Mouse (Mus musculus) adrenal gland, postnatal 10 days (tissue): ENCODE measurements around the gene Zfp276. TPM values are rescaled to one million over a fixed set of nuclear protein-coding genes. Genes with fewer than 3 reads are reported as not detected.

Experiments
- DNase-seq: peaks from one replicate; pipeline ENCODE4 v3.0.0; 2021; ENCODE audit warnings: mixed read lengths
- total RNA-seq, 2 experiments: library from RNA; stranded (reverse); gene quantifications; 2 replicates each; pipeline ENCODE4 v1.2.3; 2021

Zfp276 gene
- total RNA-seq, 2 experiments from 2014 or later = 17.0 to 21.3 TPM

- no peak for DNase-seq
Observed at GRCm38 (mm10) chr8:123290679-123291078, 36.7 kb downstream of the Zfp276 start.

- no peak for DNase-seq
Observed at GRCm38 (mm10) chr8:123291716-123292115, 37.7 kb downstream of the Zfp276 start.

- no peak for DNase-seq
Observed at GRCm38 (mm10) chr8:123292281-123292680, 38.3 kb downstream of the Zfp276 start.

- DNase-seq = no peak
Observed at GRCm38 (mm10) chr8:123292785-123293184, 38.8 kb downstream of the Zfp276 start.

GRCm38 (mm10) chr8:123298301-123298700 is 44.3 kb downstream of the Zfp276 start:
- no peak for DNase-seq

GRCm38 (mm10) chr8:123308738-123309137 is 54.7 kb downstream of the Zfp276 start:
- no peak for DNase-seq

- DNase-seq = no peak
Observed at GRCm38 (mm10) chr8:123317781-123318466, 63.9 kb downstream of the Zfp276 start.

GRCm38 (mm10) chr8:123318467-123318911 is 64.5 kb downstream of the Zfp276 start, which contains the start of gene Fanca:
Gene Fanca (minus strand): TSS chr8:123318576.
- peak; percentile 97 for DNase-seq

Other genes with a start within 250 kb of the Zfp276 start
- gene Ankrd11, start 211.9 kb upstream of the Zfp276 start, total RNA-seq = 100 to 1,000 TPM in 1 of 2 experiments, 10 to 100 TPM in 1; 73.9 to 103 TPM
- gene Spg7, start 191.3 kb upstream of the Zfp276 start, total RNA-seq = 10 to 100 TPM; 64.9 to 82.8 TPM
- gene Rpl13, start 151.8 kb upstream of the Zfp276 start, total RNA-seq = 100 to 1,000 TPM; 682 to 692 TPM
- gene Cpne7, start 136.8 kb upstream of the Zfp276 start, total RNA-seq = 1 to 10 TPM; 4.9 to 5.1 TPM
- 10 to 100 TPM in 1 of 2 experiments, 1 to 10 TPM in 1; 9.0 to 10.3 TPM for gene Sult5a1, start 95.9 kb upstream of the Zfp276 start, total RNA-seq
- 10 to 100 TPM; 19.1 to 33.3 TPM for gene Dpep1, start 68.0 kb upstream of the Zfp276 start, total RNA-seq
- 10 to 100 TPM; 76.0 to 81.4 TPM for gene Chmp1a, start 41.4 kb upstream of the Zfp276 start, total RNA-seq
- 1 to 10 TPM; 1.9 to 3.4 TPM for gene Spata33, start 41.4 kb upstream of the Zfp276 start, total RNA-seq
- 10 to 100 TPM; 43.6 to 56.7 TPM for gene Cdk10, start 29.4 kb upstream of the Zfp276 start, total RNA-seq
- 10 to 100 TPM in 1 of 2 experiments, 1 to 10 TPM in 1; 9.5 to 16.7 TPM for gene Spata2l, start 18.0 kb upstream of the Zfp276 start, total RNA-seq
- 10 to 100 TPM; 23.1 to 26.7 TPM for gene Vps9d1, start 153 bp downstream of the Zfp276 start, total RNA-seq
- gene Fanca, start 64.4 kb downstream of the Zfp276 start, total RNA-seq = 10 to 100 TPM in 1 of 2 experiments, 1 to 10 TPM in 1; 7.7 to 10.6 TPM
- 1 to 10 TPM; 2.0 to 2.5 TPM for gene Spire2, start 78.5 kb downstream of the Zfp276 start, total RNA-seq
- gene Tcf25, start 119.6 kb downstream of the Zfp276 start, total RNA-seq = 100 to 1,000 TPM; 177 TPM
- not detected for gene Mc1r, start 152.9 kb downstream of the Zfp276 start, total RNA-seq
- gene Tubb3, start 157.2 kb downstream of the Zfp276 start, total RNA-seq = 10 to 100 TPM; 29.3 to 74.9 TPM
- 10 to 100 TPM; 33.2 to 40.3 TPM for gene Def8, start 169.3 kb downstream of the Zfp276 start, total RNA-seq
- gene Afg3l1, start 223.7 kb downstream of the Zfp276 start, total RNA-seq = 10 to 100 TPM; 66.9 to 70.8 TPM